Mouse (Mus musculus) heart, postnatal 0 days (tissue): Measurements from ENCODE around the gene Sept14.
A peak's percentile ranks its signal among the peaks of the same experiment; 100 is the strongest.

Experiments
- CTCF ChIP-seq: IDR thresholded peaks from 2 replicates; pipeline ENCODE4 v1.5.1; 2016; ENCODE audit warnings: antibody characterized with exemption, control low read depth, low read depth
- EP300 ChIP-seq: IDR thresholded peaks from 2 replicates; pipeline ENCODE4 v1.6.1; 2016; ENCODE audit warnings: antibody characterized with exemption, low read depth

DNA sequence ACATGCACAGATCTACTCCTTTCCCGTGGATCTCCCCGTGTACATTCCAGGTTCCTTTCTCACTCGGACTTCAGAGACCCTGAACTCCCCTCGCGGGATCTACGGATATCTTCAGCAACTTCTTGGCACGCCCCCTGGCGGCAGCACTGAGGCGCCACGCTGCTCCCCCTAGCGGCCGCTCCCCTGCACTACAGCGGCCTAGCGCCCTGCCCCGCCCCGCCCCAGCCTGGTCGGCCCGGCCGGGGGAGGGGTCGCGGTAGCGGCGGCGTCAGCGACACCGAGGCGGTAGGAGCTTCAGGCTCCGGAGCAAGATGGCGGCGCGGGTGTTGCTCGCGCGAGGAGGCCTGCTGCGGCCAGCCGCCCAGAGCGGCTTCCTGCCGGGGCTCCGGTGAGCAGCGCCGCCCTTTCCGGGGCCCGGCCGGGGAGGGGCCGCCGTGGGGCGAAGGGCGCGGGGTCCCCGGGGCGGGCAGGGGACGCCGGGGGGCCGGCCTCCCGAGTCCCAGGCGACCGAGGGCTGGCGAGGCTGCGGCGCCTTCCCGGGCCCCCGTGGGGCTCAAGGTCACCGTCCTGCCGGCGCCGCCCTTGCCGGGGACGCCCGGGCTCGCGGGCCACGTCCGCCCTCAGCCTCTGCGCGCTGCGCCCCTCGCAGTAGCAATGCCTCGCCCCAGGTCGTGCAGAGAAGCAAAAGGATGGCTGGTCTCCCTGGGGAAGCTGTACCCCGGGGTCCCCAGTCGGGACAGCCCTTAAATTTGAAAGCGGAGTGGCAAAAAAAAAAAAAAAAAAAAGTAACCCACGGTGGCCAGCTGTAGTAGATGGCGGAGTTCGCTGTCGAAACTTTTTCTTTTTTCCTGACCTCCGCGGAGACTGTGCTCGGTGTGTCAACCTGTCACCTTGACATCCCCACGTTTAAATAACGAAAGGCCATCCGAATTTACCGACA lies 16.8 kb upstream of the Sept14 start, which contains the start of gene Nipsnap2:
- TF ChIP-seq CTCF, result peak; percentile 99
- no peak for TF ChIP-seq EP300
